ENCODE assay signal across 26 mouse cellular contexts in the genomic region with DNA sequence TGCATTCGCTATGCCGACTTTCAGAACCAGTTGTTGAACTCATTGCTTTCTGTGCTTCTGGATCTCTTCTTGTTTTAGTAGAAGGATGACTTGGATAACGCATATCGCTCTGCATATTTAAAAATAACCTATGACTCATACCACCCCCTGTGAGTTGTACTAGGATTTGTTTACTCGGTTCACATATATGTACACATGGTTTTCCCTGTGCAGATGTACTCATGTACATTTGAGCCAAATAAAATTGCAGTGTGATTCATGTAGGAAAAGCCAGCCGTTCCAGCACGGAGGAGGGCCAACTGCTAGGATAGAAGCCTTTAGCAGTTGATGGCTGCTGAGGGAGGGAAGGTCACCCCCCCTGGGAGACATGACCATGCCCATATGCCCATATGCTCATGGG.
"Had no signal": no experiment of that assay in that cellular context is flagged by ENCODE, and none has a peak within 500 bp of the region (broad histone marks: within the 10 kb centered on the region; RNA-seq: fewer than 3 reads in every experiment).

No protein-coding gene starts in this region.

- ATAC-seq: hindbrain, embryonic 16.5 days; inflammation-experienced regulatory T-cells, adult 6 months; intestine, embryonic 15.5 days; intestine, postnatal 0 days; liver, embryonic 12.5 days had no signal

- H3K36me3 ChIP-seq: heart, embryonic 10.5 days; heart, embryonic 12.5 days; hindbrain, embryonic 10.5 days; hindbrain, embryonic 12.5 days; intestine, embryonic 15.5 days; limb, embryonic 13.5 days; limb, embryonic 15.5 days; liver, embryonic 12.5 days had no signal

- H3K4me1 ChIP-seq: intestine, embryonic 15.5 days had no signal

- H3K4me3 ChIP-seq: gastrocnemius, adult 2 months; heart, embryonic 10.5 days; heart, embryonic 12.5 days; hindbrain, embryonic 10.5 days; hindbrain, embryonic 12.5 days; intestine, embryonic 15.5 days; layer of hippocampus, adult 2 months; limb, embryonic 13.5 days; limb, embryonic 15.5 days; liver, embryonic 12.5 days had no signal

- H3K27me3 ChIP-seq: heart, embryonic 12.5 days; hindbrain, embryonic 12.5 days; intestine, embryonic 15.5 days; limb, embryonic 13.5 days; limb, embryonic 15.5 days; liver, embryonic 12.5 days had no signal

- H3K4me2 ChIP-seq: heart, embryonic 12.5 days; hindbrain, embryonic 12.5 days; hindbrain, embryonic 14.5 days; intestine, embryonic 15.5 days; limb, embryonic 13.5 days; limb, embryonic 15.5 days; liver, embryonic 12.5 days had no signal

- H3K27ac ChIP-seq: gastrocnemius, adult 2 months; heart, embryonic 10.5 days; hindbrain, embryonic 10.5 days; hindbrain, embryonic 12.5 days; hindbrain, embryonic 14.5 days; intestine, embryonic 15.5 days; layer of hippocampus, adult 2 months; limb, embryonic 13.5 days; limb, embryonic 15.5 days; liver, embryonic 12.5 days; liver, embryonic 14.5 days had no signal

- H3K9me3 ChIP-seq: heart, embryonic 10.5 days; heart, embryonic 12.5 days; hindbrain, embryonic 10.5 days; hindbrain, embryonic 12.5 days; intestine, embryonic 15.5 days; limb, embryonic 13.5 days; limb, embryonic 15.5 days; liver, embryonic 12.5 days had no signal

- H3K9ac ChIP-seq: heart, embryonic 12.5 days; hindbrain, embryonic 12.5 days; hindbrain, embryonic 14.5 days; intestine, embryonic 15.5 days; limb, embryonic 13.5 days; limb, embryonic 15.5 days; liver, embryonic 12.5 days; liver, embryonic 14.5 days had no signal

- DNase-seq: gastrocnemius, adult 2 months; gastrocnemius, postnatal 10 days; gastrocnemius, postnatal 25 days; heart, adult 18-20 months; heart, postnatal 10 days; heart, postnatal 4 days; kidney, adult 18-20 months; kidney, postnatal 10 days; kidney, postnatal 25 days; kidney, postnatal 4 days; layer of hippocampus, postnatal 36 days; left cerebral cortex, postnatal 4 days had no signal
